Mouse (Mus musculus): ENCODE results near the gene Cdkn2aip. TPM values are rescaled to one million over a fixed set of nuclear protein-coding genes. Genes with fewer than 3 reads are reported as not detected.
A peak's percentile ranks its signal among the peaks of the same experiment; 100 is the strongest.

Gene Cdkn2aip
- polyA plus RNA-seq, 1 experiment from 2014 or later, result 47.3 TPM

DNA sequence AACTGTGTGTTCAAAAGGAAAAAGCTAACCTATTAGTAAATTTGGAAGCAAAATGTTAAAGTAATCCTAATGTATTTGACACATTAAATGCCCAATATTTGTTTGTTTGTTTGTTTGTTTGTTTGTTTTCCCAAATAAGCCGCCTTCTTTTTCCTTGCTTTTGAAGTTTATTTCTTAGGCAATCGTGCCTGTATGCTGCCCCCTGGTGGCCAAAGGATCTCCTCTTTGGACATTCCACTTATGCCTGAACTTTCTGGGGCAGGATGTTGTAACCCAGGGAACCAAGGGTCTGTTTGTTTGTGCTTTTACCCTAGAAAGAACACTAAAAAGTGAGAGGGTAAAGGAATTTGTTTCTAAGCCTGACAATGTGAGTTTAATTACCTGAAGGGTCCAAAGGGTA, 20.6 kb downstream of the Cdkn2aip start:
- H3K27me3 ChIP-seq, result no peaks in the 10 kb centered on the region
- H3K9me3 ChIP-seq (replicated peaks), result no peaks in the 10 kb centered on the region
- H3K27ac ChIP-seq, result no peak overlapping the region
- no peak overlapping the region for H3K4me3 ChIP-seq
- H3K9ac ChIP-seq, result no peak overlapping the region
- H3K4me1 ChIP-seq, result peaks cover 7% of the 10 kb centered on the region; the same call in 1 of the 2 replicates
- 7% methylated on average over 2 of the region's 2 CpGs for WGBS
- no peak overlapping the region for H3K4me2 ChIP-seq
- H3K36me3 ChIP-seq (ENCODE audit: poor library complexity, severe bottlenecking), result no peaks in the 10 kb centered on the region
- ATAC-seq, result no peak

GRCm38 (mm10) chr8:47691831-47692230, 21.9 kb downstream of the Cdkn2aip start:
- H3K27ac ChIP-seq, result no peak overlapping the region
- no peak overlapping the region for H3K9ac ChIP-seq
- no peaks in the 10 kb centered on the region for H3K27me3 ChIP-seq
- H3K9me3 ChIP-seq (replicated peaks), result no peaks in the 10 kb centered on the region
- no peak overlapping the region for H3K4me2 ChIP-seq
- H3K4me3 ChIP-seq, result no peak overlapping the region
- peaks cover 7% of the 10 kb centered on the region; the same call in 1 of the 2 replicates for H3K4me1 ChIP-seq
- no peak for ATAC-seq
- 68% methylated on average over 9 of the region's 10 CpGs for WGBS
- H3K36me3 ChIP-seq (ENCODE audit: poor library complexity, severe bottlenecking), result no peaks in the 10 kb centered on the region

DNA sequence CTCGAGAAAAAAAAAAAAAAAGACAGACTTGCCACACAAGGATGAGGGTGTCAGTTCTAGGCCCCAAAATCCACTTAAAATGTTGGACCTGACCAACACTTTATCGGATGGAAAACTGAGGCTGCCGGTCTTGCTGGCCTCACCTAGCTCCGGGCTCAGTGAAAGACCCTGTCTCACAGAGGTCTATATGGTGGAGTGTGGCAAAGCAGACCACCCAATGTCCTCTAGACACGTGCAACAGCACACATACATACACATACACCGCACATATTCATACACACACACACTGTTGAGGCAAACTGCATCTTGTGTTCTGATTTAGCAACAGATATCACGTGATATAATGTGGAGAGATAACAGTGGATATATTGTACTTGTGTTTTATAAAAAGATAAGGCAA, 22.4 kb downstream of the Cdkn2aip start:
- Histone ChIP-seq H3K27me3 (no peaks in the 10 kb centered on the region), H3K4me1 (peaks cover 7% of the 10 kb centered on the region; the same call in 1 of the 2 replicates), H3K9me3 (replicated peaks) (no peaks in the 10 kb centered on the region), H3K4me3 (no peak overlapping the region), H3K36me3 (ENCODE audit: poor library complexity, severe bottlenecking) (no peaks in the 10 kb centered on the region), H3K4me2 (peak overlapping the region; percentile 59; the same call in 1 of the 2 replicates), H3K9ac (no peak overlapping the region), H3K27ac (no peak overlapping the region)
- 33% methylated on average over 7 of the region's 7 CpGs for WGBS
- 0 out of 2 replicates have a peak, but pooled peaks have one; percentile 53 for ATAC-seq

GRCm38 (mm10) chr8:47690674-47691078, 23.1 kb downstream of the Cdkn2aip start:
- H3K4me3 ChIP-seq, result peak overlapping the region; percentile 31
- 1% methylated on average over 16 of the region's 16 CpGs for WGBS
- peak overlapping the region; percentile 52 for H3K9ac ChIP-seq
- H3K36me3 ChIP-seq (ENCODE audit: poor library complexity, severe bottlenecking), result no peaks in the 10 kb centered on the region
- H3K27me3 ChIP-seq, result no peaks in the 10 kb centered on the region
- H3K9me3 ChIP-seq (replicated peaks), result no peaks in the 10 kb centered on the region
- H3K4me1 ChIP-seq, result peaks cover 7% of the 10 kb centered on the region; the same call in 1 of the 2 replicates
- ATAC-seq, result peak; percentile 19; the same call in 1 of the 2 replicates
- H3K4me2 ChIP-seq, result peak overlapping the region; percentile 59
- H3K27ac ChIP-seq, result no peak overlapping the region

DNA sequence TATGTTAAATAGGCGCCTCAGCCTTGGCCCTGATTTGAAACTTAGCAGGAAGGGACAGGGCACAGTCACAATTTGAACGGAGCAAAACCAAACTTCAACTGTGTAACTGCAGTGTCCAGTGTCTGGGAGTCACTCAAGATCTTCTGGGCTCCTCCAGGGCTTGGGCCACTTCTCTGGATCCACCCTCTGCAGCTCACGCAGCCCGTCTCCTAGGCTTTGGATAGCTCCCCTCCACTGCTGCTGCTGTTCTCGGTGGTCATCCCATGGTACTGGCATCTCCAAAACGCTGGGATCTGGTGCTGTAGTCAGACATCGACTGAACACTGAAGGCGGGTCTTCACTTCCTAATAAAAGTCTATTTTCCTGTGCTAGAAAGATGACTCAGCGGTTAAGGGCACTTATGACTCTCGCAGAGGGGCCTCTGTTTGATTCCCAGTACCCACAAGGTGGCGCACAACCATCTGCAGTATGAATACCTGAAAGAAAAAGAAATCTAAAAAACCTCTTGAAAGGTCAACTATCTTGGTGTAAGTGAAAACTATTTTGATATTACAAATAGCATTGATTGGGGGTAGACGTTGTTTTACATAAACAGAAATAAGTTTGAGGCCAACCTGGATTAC, 23.9 kb downstream of the Cdkn2aip start:
- H3K9me3 ChIP-seq (replicated peaks), result no peaks in the 10 kb centered on the region
- H3K4me3 ChIP-seq, result no peak overlapping the region
- peaks cover 7% of the 10 kb centered on the region; the same call in 1 of the 2 replicates for H3K4me1 ChIP-seq
- ATAC-seq, result no peak
- H3K36me3 ChIP-seq (ENCODE audit: poor library complexity, severe bottlenecking), result no peaks in the 10 kb centered on the region
- WGBS, result 52% methylated on average over 12 of the region's 12 CpGs
- H3K27ac ChIP-seq, result no peak overlapping the region
- no peaks in the 10 kb centered on the region for H3K27me3 ChIP-seq
- H3K4me2 ChIP-seq, result no peak overlapping the region
- no peak overlapping the region for H3K9ac ChIP-seq

DNA sequence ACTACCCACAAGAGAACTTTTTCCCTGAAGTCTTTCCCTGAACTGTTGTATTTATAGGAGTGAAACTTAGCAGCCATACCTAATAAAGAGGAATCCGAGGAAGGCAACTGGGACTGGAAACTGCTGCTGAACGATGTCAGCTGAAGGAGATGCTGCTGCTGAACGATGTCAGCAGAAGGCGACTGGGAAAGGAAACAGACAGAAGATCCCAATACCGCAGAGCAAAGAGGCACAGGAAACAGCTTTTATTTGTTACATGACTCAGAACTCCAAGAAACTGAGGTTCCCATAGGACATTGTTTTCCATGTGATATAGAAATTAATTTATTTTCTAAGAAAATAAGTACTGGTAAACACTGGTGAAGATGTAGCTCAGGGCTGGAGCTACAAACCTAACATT, 29.3 kb downstream of the Cdkn2aip start:
- H3K9ac ChIP-seq, result no peak overlapping the region
- no peak overlapping the region for H3K27ac ChIP-seq
- 85% methylated on average over 5 of the region's 5 CpGs for WGBS
- no peaks in the 10 kb centered on the region for H3K4me1 ChIP-seq
- peaks cover 2% of the 10 kb centered on the region; the same call in 1 of the 2 replicates for H3K36me3 ChIP-seq (ENCODE audit: poor library complexity, severe bottlenecking)
- no peak for ATAC-seq
- H3K27me3 ChIP-seq, result no peaks in the 10 kb centered on the region
- no peak overlapping the region for H3K4me3 ChIP-seq
- H3K9me3 ChIP-seq (replicated peaks), result no peaks in the 10 kb centered on the region
- no peak overlapping the region for H3K4me2 ChIP-seq

- no peaks in the 10 kb centered on the region for H3K4me1 ChIP-seq
- H3K4me3 ChIP-seq, result no peak overlapping the region
These were observed 29.7 kb downstream of the Cdkn2aip start for GRCm38 (mm10) chr8:47683994-47684393.

DNA sequence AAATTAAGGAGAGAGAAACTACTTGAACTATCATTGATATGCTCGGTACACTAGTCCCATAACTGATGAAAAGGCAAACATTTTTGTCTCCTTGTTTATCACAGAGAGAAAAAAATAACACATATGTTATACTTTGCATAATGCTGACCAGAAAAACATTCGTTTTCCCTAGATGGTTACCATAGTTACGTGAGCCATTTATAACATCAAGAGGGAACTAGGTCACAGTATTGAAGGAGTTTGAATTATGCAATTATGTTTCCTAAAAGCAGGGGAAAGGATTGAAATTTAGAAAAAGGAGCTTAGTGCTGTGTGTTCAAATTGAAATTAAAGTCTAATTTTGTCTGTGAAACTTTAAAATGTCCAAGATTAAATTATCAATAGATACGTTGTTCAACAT, 33.4 kb downstream of the Cdkn2aip start:
- 84% methylated on average over 4 of the region's 4 CpGs for whole genome bisulfite sequencing
- Histone ChIP-seq H3K4me2 (no peak overlapping the region), H3K4me3 (no peak overlapping the region), H3K9ac (no peak overlapping the region), H3K36me3 (ENCODE audit: poor library complexity, severe bottlenecking) (peaks cover 3% of the 10 kb centered on the region; the same call in 1 of the 2 replicates), H3K27ac (no peak overlapping the region), H3K4me1 (peaks cover 8% of the 10 kb centered on the region; the same call in 1 of the 2 replicates), H3K27me3 (no peaks in the 10 kb centered on the region), H3K9me3 (replicated peaks) (no peaks in the 10 kb centered on the region)
- no peak for ATAC-seq

More at GRCm38 (mm10) chr8:47683994-47684393, 29.7 kb downstream of the Cdkn2aip start:
- H3K9me3 ChIP-seq (replicated peaks), result no peaks in the 10 kb centered on the region
- WGBS, result 89% methylated on average over 9 of the region's 9 CpGs
- ATAC-seq, result no peak
- H3K9ac ChIP-seq, result no peak overlapping the region
- H3K4me2 ChIP-seq, result no peak overlapping the region
- H3K27me3 ChIP-seq, result no peaks in the 10 kb centered on the region
- H3K27ac ChIP-seq, result no peak overlapping the region
- peaks cover 3% of the 10 kb centered on the region; the same call in 1 of the 2 replicates for H3K36me3 ChIP-seq (ENCODE audit: poor library complexity, severe bottlenecking)

GRCm38 (mm10) chr8:47679603-47680002, 34.1 kb downstream of the Cdkn2aip start:
- Histone ChIP-seq H3K9ac (no peak overlapping the region), H3K27ac (no peak overlapping the region), H3K9me3 (replicated peaks) (no peaks in the 10 kb centered on the region), H3K4me3 (no peak overlapping the region), H3K27me3 (no peaks in the 10 kb centered on the region), H3K36me3 (ENCODE audit: poor library complexity, severe bottlenecking) (peaks cover 3% of the 10 kb centered on the region; the same call in 1 of the 2 replicates), H3K4me1 (peaks cover 8% of the 10 kb centered on the region; the same call in 1 of the 2 replicates), H3K4me2 (no peak overlapping the region)
- WGBS, result 85% methylated on average over 1 of the region's 1 CpGs
- no peak for ATAC-seq

DNA sequence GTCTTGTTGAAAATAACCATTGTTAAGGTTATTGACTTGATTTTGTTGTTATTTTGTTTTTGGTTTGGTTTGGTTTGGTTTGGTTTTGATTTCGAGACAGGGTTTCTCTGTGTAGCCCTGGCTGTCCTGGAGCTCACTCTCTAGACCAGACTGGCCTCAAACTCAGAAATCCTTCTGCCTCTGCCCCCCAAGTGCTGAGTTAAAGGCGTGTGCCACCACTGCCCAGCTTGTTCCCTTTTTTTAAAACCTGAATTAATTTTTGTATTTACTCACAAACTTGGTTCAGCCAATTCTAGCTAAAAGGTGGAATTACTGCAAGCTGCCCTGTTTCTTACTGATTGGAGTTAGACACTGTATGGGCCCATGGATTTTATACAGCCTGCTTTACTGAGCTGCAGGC, 37.1 kb downstream of the Cdkn2aip start:
- Histone ChIP-seq H3K9ac (peak overlapping the region; percentile 86; the same call in 1 of the 2 replicates), H3K27ac (no peak overlapping the region), H3K4me3 (peak overlapping the region; percentile 96), H3K4me1 (peaks cover 15% of the 10 kb centered on the region; the same call in 1 of the 2 replicates), H3K9me3 (replicated peaks) (no peaks in the 10 kb centered on the region), H3K27me3 (no peaks in the 10 kb centered on the region), H3K36me3 (ENCODE audit: poor library complexity, severe bottlenecking) (peaks cover 3% of the 10 kb centered on the region; the same call in 1 of the 2 replicates), H3K4me2 (peak overlapping the region; percentile 81)
- ATAC-seq, result no peak
- WGBS, result 46% methylated on average over 2 of the region's 2 CpGs

- Histone ChIP-seq H3K9ac (peak overlapping the region; percentile 86), H3K27me3 (no peaks in the 10 kb centered on the region), H3K36me3 (ENCODE audit: poor library complexity, severe bottlenecking) (peaks cover 3% of the 10 kb centered on the region; the same call in 1 of the 2 replicates), H3K4me2 (peak overlapping the region; percentile 81), H3K9me3 (replicated peaks) (no peaks in the 10 kb centered on the region), H3K27ac (peak overlapping the region; percentile 91; the same call in 1 of the 2 replicates), H3K4me3 (peak overlapping the region; percentile 96), H3K4me1 (peaks cover 15% of the 10 kb centered on the region; the same call in 1 of the 2 replicates)
- no peak for ATAC-seq
- WGBS, result 2% methylated on average over 15 of the region's 15 CpGs
These were observed 37.5 kb downstream of the Cdkn2aip start for GRCm38 (mm10) chr8:47676224-47676623.

- Histone ChIP-seq H3K27ac (peak overlapping the region; percentile 91), H3K27me3 (no peaks in the 10 kb centered on the region)
- ATAC-seq, result peak; percentile 2
These were observed 37.9 kb downstream of the Cdkn2aip start for GRCm38 (mm10) chr8:47675786-47676185.

More at GRCm38 (mm10) chr8:47675786-47676185, 37.9 kb downstream of the Cdkn2aip start:
- peak overlapping the region; percentile 96 for H3K4me3 ChIP-seq
- peaks cover 3% of the 10 kb centered on the region; the same call in 1 of the 2 replicates for H3K36me3 ChIP-seq (ENCODE audit: poor library complexity, severe bottlenecking)
- H3K9me3 ChIP-seq (replicated peaks), result no peaks in the 10 kb centered on the region
- 0% methylated on average over 20 of the region's 20 CpGs for WGBS
- H3K9ac ChIP-seq, result peak overlapping the region; percentile 86
- H3K4me1 ChIP-seq, result peaks cover 15% of the 10 kb centered on the region; the same call in 1 of the 2 replicates
- peak overlapping the region; percentile 81 for H3K4me2 ChIP-seq
